Mouse (Mus musculus) adrenal gland, postnatal 14 days (tissue): Measurements from ENCODE around the gene Adam12. TPM values are rescaled to one million over a fixed set of nuclear protein-coding genes. Genes with fewer than 3 reads are reported as not detected.

Experiments
- DNase-seq: peaks from one replicate; pipeline ENCODE4 v3.0.0; 2021; ENCODE audit warnings: mixed read lengths
- long read RNA-seq, 2 experiments: library from polyadenylated mRNA; stranded (forward); transcript quantifications; one replicate each; pipeline ENCODE4 v2.0.0; 2021
- total RNA-seq: library from RNA; stranded (reverse); gene quantifications from 2 replicates; pipeline ENCODE4 v1.2.3, GENCODE M21; 2021

The Adam12 gene
- 20.6 and 25.0 TPM in 2 replicates for total RNA-seq
- long read RNA-seq, experiment 1, full-length matches to known transcripts, result 1 of 5 reads
- long read RNA-seq, experiment 1, partial matches to known transcripts, result 1 of 5 reads
- long read RNA-seq, experiment 1, other reads (novel, unspliced or antisense), result 3 of 5 reads
- long read RNA-seq, experiment 2, full-length matches to known transcripts, result 1 of 6 reads
- long read RNA-seq, experiment 2, partial matches to known transcripts, result 1 of 6 reads
- long read RNA-seq, experiment 2, other reads (novel, unspliced or antisense), result 4 of 6 reads

DNA sequence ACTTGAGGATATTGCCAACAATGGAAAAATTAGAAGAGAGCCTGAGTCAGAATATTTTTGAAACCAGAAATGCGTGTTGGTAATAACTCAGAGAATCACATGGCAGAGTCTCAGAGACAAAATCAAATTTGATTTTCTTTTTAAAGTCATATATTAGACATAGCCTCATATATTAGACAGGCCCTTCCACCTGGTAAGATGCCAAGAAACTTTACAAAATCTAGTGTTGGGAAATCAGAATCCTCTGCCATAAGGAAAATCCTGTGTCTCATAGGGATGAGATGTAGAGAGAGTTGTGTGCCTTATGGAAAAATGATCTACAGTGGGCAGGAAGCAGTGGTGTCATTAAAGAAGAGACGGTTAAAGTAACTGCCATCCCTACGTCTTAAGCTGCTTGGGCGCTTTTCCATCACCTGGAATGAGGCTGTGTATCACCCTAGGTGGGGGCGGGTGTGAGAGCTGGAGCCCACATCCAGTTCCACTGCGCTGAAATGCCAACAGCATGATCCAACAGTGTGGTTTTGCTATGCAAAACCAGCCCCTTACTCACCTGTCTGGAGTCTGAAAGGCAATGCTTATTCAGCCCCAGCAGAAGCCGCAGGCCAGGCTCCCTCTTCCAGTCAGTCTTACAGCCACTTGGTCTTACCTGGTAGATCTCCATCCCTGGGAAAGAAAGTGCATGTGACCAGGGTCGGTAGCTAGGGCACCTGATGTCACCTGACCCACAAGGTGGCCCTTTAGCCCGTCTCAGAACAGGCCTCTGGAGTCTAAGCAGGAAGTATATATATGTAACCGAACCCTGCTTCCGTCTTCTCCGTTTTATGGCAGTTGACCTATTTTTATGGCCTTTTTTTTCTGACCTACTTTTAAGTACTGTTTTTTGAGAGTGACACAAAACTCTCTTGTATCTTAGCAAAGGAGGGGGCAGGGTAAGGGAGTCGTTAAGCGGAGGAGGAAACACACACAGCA, at the start of gene Adam12:
Adam12 (minus strand) TSS at position 769 of the 969 bp plus-strand sequence.
- no peak for DNase-seq

DNA sequence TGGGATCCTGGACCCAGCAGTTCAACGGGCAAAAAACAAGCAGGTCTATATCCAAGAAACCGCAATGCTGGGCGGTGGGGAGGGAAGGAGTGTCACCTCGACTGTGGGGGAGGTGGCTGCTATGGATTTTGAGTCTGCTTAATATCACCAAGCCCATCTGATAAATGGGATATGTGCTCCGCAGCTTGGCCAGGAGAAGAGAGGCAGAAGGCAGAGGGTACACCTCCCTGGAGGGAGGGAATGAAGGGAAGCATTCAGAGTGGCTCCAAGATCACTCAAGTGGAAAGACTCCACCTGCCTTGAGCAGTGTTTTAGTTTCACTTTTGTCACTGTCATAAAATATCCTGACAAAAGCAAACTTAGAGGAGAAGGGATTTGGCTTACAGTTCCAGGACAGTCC, 41.0 kb upstream of the Adam12 start:
- no peak for DNase-seq

DNA sequence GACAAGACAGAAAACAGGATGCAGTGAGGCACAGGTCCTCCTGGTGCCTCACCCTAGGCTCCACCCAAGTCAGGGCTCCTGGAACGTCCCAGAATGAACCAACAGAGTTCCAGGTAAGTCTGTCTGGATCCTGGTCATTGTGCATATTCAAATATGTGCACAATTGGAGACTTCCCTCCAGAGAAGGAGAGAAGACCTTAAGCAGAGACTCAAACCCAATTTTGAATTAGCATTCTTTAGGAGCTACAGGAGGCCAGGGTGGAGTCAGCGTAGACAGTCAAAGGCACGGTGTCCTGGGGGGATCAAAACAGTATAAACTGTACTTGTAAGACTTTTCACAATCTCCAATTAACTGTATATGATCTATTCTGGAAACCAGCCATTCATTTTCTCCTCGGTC, 40.5 kb upstream of the Adam12 start:
- no peak for DNase-seq

DNA sequence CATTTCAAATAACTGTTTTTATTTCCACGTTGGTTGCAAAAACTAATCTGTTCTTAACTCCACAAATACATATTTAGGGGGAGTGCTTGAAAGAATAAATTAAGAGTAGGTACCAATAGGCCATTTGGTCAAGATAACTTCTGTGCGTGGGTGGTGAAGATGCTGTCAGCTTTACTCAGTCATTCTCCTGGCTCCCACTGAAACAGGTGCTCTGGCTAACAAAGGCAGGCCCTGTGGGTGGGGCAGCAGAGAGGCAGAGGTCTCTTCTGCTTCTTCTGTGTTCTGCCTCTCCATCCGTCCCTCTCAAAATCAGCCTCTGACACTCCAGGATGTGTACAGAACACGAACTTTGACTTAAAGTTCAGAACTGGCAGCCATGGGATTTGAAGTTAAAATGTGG, 33.8 kb upstream of the Adam12 start:
- DNase-seq, result no peak

DNA sequence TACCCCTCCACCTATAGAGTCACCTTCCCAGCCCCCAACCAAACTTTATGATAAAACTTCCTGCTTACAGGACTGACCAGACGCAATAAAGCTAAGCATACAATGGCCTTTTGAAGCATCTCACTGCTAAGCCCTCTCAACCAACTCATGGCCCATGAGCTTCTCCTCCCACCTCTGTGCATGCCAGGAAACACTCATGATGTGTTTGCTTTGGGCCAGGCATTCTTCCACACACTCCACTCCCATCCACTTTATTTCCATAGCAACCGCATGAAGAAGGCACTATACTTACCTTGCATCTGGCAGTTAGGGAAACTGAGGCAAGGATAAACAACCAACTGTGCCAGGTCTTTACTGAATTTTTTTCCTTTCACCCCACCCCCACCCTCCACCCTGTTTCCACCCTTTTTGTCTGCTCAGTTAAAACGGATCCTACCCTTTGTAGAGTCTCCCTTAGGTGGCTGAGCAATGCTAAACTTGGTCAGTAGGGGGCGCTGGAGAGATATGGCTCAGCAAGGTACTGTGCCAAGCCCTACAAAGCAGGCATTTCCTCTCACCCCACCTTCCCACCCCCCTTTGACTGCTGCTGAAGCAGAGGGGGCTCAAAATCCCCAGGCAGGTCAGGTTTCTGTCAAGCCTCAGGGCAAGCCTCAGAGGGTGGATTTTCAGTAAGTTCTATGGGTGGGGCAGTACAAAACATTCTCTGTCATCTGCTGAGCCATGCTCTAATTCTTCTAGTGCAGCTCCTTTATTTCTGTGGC, 31.4 kb upstream of the Adam12 start:
- DNase-seq, result peak; percentile 87

DNA sequence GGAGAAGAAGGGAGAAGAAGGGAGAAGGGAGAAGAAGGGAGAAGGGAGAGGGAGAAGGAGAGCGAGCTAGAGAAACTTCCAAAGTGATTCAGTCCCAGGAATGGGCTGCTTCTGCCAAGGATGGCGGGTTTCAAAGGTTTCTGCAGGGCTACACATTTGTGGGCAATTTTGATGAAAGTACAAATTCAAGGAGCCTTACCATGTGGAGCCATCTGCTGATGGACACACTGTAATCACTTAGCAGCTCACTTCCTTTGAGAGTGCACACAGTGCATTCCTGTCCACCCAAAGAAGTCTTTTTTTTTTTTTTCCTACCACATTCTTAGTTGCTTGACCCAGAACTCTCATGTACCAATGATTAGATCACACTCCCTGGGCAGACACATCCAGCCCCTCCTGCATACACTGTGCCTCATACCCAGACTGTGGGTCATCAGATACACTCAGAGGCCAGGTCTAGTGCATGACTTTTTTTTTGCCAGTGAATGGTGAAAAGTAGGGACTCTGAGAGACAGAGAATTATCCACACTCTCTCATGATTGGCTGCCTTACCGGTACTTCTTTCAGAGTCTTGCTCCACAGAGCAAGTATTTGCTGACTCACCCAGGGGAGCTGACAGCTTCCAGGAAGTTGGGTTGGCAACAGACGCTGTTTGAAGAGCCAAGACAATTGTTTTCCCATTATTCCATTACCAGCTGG, 29.2 kb upstream of the Adam12 start:
- DNase-seq, result peak; percentile 58

DNA sequence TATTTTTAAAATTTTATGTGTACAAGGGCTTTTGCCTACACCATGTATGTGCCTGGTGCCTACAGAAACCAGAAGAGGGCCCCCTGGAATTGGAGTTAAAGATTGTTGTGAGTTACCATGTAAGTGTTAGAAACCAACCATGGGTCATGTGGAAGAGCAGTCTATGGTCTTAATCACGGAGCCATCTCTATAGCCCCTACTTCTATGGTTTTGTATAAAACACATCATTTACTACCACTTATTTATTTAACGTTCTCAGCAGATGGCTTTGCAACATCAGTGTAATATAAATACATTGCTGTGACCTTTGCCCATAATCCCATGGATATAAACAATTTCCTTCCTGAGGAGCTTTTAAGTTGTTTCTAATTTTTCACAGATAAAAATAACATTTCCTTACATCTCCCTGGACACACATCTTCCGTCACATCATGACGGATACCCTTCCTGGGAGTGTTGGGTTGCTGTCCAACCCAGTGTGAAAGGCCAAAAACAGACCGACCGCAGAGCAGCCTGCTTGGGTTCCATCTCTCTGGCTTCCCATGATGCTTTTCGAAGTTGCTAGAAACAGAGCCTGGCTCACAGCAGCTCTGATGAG, 18.4 kb upstream of the Adam12 start:
- DNase-seq, result no peak

DNA sequence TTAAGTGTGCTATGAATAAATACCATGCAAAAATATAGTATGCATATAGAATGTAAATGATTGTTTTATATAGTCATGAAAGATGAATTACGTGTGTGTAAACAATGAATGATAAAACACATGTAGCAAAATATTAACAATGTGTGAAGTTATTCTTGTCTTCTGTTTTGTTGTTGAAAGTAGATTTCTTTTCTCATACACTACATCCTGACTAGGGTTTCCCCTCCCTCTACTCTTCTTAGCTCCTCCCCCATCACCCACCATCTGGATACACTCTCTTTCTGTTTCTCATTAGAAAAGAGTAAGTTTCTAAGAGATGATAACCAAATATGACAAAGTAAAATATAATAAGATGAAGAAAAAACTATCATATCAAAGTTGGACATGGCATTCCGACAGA, 16.1 kb upstream of the Adam12 start:
- no peak for DNase-seq

DNA sequence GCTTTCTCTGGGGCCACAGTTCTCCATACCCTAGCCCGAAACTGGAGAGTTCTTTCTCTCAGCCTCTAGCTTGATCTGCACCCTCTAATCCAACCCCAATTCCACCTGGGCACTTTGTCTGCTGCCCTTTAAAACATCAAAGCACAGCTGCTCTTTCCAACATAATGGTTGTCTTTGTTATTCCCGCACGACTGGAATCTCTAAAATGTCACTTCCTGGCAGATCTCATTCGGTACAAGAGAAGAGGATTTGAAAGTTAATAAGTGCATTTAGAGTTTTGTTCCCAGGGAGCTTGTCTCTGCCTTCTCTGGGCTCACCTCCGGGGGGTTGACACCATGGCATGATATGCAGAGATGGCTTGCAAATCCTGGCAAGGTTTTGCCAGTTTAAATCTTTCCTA, 14.7 kb upstream of the Adam12 start:
- no peak for DNase-seq

DNA sequence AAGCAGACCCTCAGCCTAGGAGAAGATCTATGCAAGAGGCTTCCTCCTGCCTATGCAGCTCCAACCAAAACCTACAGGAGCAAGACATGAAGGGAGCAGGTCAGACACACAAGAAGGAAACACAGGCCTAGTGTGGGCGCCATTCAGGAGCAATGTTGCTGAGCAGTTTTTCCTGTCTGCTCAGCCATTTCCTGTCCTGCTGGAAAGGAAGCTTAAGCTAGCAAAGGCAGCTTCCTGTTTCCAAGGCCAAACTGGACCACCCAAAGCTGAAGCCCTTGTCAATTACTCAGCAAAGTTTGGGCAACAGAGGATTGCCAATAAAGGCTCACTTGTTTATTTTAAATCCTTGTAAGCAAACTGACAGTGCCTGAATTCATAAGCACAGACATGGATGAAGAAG, 10.8 kb upstream of the Adam12 start:
- DNase-seq, result no peak

DNA sequence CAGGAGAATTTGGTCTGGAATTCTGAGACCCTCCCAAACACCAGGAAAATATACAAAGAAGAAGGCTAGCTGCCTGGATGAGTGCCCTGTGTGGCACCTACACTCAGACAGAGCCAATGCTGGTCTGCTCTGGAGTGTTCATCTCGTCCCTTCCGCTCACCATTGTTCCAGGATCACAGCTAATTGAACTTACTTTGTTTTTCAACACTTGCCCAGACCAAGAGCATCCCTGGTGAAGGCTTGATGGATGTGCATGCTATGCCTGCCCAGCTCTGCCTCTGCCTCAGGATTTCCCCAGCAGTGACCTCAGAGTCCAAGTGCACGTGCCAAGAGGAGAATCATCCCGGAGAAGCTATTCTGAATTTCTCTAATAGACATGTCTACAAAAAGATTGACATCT, 9.3 kb upstream of the Adam12 start:
- DNase-seq, result no peak

DNA sequence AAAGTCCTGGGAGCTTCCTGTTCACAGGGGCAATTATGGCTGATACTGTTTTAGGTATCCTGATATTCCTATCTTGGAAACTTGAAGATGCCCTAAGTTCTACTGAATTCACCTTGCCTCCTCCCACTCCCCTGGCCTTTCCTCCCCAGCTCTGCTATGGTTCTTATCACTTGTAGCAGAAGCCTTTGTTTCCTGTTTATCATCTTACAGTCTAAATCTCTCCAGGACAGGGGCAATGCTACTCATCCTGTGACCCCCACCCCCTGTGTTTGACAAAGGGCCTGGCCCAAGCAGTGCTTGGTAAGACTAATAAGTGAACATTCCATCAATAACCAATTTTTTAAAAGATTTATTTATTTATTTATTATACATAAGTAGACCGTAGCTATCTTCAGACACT, 8.6 kb upstream of the Adam12 start:
- no peak for DNase-seq

DNA sequence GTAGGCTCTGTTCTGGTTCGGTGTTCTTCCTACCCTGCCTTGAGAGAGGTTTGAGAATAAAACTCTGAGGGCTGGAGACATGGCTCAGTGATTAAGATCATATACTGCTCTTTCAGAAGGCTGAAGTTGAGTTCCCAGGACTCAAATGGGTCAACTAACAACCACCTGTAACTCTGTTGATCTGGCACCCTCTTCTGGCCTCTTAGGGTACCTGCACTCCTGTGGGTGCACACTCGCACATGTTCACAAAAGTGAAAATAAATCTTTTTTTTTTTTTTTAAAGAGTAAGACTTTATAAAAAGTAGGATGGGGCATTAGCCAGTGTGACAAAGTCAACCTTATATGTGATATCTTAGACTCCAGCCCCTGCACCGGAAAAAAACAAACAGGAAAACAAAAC, 6.9 kb upstream of the Adam12 start:
- no peak for DNase-seq

DNA sequence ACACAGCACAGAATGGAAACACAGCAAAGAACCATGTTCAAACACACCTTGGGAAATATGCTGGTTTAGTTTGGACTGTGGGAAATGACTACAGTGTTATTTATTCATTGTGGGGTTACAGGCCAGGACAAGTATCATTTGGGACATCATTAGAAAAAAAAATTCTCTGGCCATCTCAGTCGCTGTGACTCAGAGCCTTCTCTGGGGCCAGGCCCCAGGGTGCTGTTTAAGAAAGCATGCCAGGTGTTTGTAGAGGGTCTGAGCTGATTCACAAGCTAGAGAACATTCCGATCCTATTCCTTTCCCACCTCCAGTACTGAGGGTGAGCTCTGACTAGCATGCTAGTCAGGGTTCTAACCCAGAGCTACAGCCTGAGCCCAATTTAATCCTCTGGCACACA, 5.4 kb upstream of the Adam12 start:
- DNase-seq, result no peak

DNA sequence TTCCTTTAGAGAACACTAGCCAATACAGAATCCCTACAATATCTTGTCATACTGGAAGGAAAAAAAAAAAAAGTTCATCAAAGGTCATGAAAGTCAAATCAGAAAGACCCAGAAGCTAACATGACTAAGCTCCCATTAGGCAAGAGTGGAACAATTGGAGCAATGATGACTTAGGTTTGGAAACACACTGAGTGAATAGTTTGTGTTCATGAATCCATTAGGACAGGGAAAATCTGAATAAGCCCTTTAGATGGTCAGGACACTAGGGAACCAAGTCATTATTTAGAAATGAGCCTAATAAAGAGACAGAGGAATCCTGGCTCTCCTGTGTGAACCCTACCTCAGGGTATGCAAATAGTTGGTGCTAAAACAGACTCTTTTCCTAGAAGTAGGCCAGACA, 4.8 kb upstream of the Adam12 start:
- no peak for DNase-seq

DNA sequence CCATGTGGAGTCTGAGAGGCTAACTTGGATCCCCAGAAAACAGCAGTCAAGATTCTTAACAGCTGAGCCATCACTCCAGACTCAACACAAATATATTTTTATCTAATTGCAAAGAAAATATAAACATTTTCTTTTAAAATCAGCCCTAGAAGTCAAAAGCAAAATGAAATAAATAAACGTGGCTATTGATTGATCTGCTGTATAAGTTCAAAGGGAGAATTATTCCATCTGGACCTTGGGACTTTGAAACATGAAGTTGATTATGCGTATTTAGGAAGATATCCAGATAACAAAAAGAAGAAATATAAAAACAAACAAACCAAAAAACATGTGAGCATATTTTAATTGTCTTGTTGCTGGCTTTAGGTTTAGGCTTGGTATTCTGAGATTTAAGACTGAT, 3.6 kb upstream of the Adam12 start:
- no peak for DNase-seq

DNA sequence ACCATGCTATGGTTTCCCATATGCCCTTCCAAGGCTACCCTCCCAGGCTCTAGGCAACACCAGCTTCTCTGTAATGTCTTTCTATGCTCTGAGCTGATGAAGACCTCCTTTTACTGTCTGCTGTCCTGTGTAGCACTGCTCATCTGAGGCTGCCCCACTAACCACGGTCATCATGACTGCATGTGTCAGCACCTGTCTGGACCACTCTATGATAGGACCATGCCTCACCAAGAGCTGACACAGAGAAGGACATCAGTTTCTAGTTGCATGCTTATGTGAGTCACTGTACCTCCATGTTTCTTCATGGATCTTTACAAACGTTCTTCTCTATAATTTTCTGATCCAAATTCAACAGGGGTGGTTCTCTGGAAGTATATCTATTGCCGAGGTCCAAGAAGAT, 1.2 kb downstream of the Adam12 start:
- DNase-seq, result no peak

DNA sequence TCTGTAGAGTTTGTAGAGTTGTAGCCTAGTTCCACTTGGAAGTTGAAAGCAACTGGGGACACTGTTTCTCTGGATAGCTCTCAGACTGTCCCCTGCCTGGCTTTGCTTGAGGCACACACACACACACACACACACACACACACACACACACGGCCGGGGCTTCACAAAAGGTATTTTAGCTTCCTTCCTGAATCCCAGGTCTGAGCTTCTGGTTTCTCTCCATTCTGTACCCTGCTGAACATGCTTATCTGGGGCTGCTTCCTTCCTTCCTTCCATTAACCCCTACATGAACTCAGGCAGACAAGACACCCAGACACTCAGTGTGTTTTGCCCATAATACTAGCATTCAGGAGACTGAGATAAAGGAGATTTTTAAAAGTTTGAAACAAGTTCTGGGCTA, 2.0 kb downstream of the Adam12 start:
- no peak for DNase-seq

DNA sequence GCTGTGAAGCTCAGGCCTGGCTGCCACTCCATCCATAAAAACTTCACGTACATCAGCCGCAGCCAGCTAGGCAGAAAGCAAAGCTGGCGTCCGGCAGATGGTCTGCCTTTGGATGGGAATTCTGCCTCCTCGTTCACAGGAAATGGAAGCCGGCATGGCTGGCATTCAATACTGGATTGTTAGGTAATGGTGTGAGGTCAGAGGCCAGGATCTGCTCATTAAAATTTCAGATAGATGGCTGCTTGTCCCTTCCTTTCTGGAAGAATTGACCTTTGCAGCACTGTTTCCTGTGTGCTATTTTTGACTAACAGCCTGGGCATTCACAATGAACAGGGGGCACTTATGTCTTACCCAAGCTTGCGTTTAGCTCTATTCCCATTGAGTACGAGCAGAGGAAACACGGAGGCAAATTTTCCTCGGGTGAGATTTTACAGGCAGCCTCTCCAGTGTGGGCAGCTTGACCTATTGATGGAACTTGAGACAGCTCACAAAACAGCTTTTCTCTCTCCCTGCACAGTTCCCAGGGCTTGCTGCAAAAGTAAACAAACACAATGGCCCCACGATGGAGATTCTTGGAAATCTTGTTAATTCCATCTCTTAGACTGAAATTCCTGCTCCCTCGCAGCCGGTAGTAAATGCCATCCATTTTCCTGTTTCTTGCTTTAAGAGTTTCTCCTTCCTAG, 4.0 kb downstream of the Adam12 start:
- DNase-seq, result peak; percentile 32

DNA sequence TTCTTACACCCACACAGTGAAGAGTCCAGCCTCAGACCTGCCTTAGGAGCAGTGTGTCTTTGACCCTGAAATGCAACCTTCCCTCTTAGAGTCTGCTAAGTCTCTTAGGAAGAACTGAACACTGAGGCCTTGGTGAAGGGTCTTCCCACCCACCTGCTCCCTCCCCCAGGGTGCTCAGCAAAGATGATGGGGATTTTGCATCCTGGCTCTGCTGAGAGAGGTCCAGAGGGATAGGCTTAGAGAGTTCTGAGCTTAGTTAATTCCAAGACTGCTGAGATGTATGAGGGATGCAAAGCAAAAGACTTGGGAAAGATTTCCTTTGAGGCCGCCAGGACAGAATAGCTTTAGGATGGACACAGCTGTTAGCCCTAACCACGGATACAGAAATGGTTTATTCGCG, 4.8 kb downstream of the Adam12 start:
- no peak for DNase-seq

DNA sequence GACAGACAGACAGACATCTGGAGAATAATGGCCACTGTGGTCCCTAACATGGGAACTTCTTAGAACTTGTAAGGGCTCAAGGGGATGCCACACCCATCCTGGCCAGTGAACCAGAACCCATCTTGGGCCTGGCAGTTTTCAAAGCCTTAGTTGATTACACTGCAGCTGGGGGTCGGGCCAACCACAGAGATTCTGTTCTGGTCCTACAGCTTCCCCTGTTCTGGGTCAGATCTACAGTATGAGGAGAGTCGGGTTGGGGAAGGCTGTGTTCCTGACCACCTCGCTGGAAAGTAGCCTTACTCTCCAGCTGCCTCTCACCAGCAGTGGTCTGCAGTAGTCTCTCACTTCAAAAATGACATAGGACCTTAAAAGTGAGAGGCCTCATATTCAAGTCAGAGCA, 5.7 kb downstream of the Adam12 start:
- DNase-seq, result no peak
